Mouse (Mus musculus) embryonic fibroblast, embryonic 13.5 days (primary cell): ENCODE results near the gene Mthfd2l. TPM values are rescaled to one million over a fixed set of nuclear protein-coding genes. Genes with fewer than 3 reads are reported as not detected.

ENCODE experiments used
- H3K27ac ChIP-seq: 2 replicates; pipeline ENCODE4 v1.5.1; 2012; ENCODE audit warnings: low read length, control low read depth, inconsistent platforms; ENCODE audit not compliant: insufficient read depth
- H3K4me1 ChIP-seq: 2 replicates; pipeline ENCODE4 v1.6.1; 2011; ENCODE audit warnings: low read length; ENCODE audit not compliant: control insufficient read depth, insufficient read depth
- H3K4me3 ChIP-seq: 2 replicates; pipeline ENCODE4 v1.5.1; 2011; ENCODE audit warnings: mild to moderate bottlenecking, control low read depth, low read length; ENCODE audit not compliant: insufficient read depth
- CTCF ChIP-seq: IDR thresholded peaks from 2 replicates; pipeline ENCODE4 v1.5.1; 2011; ENCODE audit warnings: mild to moderate bottlenecking, control low read depth, low read length, moderate library complexity, borderline replicate concordance; ENCODE audit not compliant: insufficient read depth
- POLR2A ChIP-seq: IDR thresholded peaks from 2 replicates; pipeline ENCODE4 v1.6.1; 2011; ENCODE audit warnings: low read depth, mild to moderate bottlenecking, control low read depth, low read length, moderate library complexity
- polyA plus RNA-seq: library from polyadenylated mRNA; stranded (reverse); fragments of >200 nt; gene quantifications from 2 replicates; pipeline ENCODE4 v1.2.4, GENCODE M21; 2011; ENCODE audit warnings: low read depth; ENCODE audit not compliant: missing spikeins, insufficient read length

Gene Mthfd2l
- 18.5 and 20.1 TPM in 2 replicates for polyA plus RNA-seq

DNA sequence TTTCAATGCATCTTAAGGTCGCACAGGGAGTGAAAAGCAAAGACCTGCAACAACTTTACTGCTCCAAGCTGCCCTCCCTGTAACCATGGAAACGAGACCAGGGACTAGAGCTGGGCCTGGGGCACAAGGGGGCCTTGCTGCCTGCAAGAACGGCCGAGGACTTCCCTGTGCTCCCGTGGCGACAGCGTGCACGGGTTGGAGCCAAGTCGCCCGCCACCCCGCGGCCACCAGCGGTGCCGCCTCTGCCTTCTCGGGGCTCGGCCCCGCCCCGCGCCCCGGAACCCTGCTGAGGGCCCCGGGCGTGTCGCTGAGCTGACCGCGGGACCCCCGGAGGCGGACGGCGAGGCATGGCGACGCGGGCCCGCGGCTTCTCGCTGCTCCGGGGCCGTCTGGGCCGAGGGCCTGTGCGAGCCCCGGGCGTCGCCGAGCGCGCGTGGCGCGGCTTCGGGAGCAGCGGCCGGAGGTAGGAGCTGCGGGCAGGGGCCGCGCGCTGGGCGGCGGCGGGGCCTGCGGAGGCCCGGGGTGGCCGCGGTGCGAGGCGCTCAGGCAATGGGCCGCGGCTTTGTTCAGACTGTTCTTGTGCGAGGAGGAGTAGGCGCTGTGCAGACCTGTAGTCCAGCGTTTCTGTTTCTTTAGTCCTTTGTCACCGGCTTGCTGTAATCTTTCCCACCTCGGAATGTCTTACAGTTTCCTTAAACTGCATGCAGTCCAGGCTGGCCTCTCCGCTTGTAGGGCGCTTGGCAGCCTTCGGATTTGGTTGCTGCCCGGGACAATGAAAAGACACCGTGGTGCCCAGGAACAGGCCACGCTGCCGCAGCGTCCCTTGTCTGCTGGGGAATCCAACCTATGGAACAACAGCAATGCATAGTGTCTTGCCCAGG is at the start of gene Mthfd2l:
Gene Mthfd2l (plus strand): TSS at position 147 of the 881 bp plus-strand sequence.
- Histone ChIP-seq H3K4me1 (no peaks in the 10 kb centered on the region; the same call in 1 of the 2 replicates), H3K4me3 (peak within 1 kb of the TSS; percentile 95), H3K27ac (peak within 1 kb of the TSS; percentile 89)
- TF ChIP-seq CTCF (0 out of 2 replicates have a peak, but pooled peaks have one; percentile 36), POLR2A (peak; percentile 69)

DNA sequence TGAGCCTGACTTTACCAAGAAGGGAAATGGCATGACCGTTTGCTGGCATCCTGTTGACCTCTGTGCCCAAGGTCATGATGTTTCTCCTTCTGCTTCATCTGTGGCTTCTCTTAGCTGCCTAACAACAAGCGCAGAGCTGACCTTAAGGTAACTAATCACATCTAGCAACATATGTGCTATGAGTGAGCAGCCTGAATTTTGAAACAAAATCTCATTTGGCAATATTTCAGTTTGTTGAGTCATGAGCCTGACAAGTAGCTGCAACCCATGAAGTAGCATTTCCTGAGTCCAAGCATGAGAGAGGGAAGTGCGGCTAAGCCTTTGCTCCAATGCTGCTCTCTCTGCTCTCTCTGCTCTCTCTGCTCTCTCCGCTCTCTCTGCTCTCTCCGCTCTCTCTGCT is 49.2 kb upstream of the Mthfd2l start:
- Histone ChIP-seq H3K27ac (peak overlapping the region; percentile 24; the same call in 1 of the 2 replicates), H3K4me1 (peaks cover 7% of the 10 kb centered on the region), H3K4me3 (no peak overlapping the region)
- TF ChIP-seq CTCF (no peak), POLR2A (no peak)

DNA sequence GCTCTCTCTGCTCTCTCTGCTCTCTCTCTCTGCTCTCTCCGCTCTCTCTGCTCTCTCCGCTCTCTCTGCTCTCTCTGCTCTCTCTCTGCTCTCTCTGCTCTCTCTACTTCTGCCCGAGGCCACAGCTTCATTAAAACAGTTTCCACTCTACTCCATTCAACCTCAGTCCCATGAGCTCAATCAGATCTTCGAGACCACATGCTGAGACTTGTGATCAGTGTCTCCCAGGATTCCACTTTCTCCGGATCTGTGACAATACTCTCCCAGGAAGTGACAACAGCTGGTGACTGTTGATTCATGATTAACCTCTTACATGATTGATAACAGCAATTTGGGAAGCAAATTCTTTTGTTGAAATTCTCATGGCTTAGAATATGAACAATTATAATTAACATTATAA is 48.8 kb upstream of the Mthfd2l start:
- H3K4me3 ChIP-seq: no peak overlapping the region
- TF ChIP-seq CTCF: no peak
- no peak for TF ChIP-seq POLR2A
- no peak overlapping the region for H3K27ac ChIP-seq
- H3K4me1 ChIP-seq: peaks cover 4% of the 10 kb centered on the region

DNA sequence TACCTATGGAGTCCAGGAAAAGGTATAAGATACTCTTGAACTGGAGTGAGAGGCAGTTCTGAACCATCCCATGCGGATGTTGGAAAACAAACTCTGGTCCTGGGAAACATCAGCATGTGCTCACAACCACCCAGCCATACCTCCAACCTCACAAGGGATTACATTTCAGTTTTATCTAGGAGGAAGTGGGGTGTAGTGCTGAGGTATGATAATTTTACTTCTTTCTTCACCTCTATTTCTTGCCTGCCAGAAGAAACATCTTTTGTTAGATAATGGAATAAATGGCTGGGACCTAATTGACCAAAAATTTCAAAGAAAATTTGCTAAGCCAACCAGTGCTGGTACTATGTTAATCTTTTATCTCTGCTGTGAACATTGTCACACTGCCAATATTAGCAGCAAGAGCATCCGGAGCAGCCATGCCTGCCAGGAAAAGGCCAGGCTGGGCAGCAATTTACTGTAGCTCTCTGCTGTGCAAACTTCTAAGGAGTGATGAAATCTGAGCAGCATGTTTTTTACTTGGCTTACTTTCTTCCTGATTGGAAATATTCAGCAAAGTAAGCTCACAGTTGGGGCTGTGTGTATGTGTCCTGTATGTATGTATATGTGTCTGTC is 46.2 kb upstream of the Mthfd2l start:
- no peak overlapping the region for H3K4me3 ChIP-seq
- H3K4me1 ChIP-seq: peaks cover 4% of the 10 kb centered on the region
- TF ChIP-seq CTCF: no peak
- no peak for TF ChIP-seq POLR2A
- H3K27ac ChIP-seq: no peak overlapping the region

DNA sequence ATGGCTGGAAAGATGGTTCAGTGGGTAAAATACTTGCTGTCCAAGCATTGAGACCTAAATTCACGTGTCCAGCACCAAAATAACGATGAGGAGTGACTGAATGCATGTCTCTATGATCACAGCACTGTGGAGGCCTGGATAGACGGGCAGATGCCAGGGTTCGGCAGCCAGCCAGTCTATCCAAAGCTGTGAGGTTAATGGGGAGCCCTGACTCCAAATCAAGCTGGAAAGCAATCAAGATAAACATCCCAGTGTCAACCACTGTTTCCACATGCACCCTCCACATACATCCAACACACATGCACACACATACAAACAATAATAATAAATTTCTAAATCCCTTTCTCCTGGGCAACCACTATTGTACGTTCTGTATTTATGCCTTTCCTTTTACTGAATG is 42.3 kb upstream of the Mthfd2l start:
- Histone ChIP-seq H3K4me1 (peaks cover 2% of the 10 kb centered on the region; the same call in 1 of the 2 replicates), H3K4me3 (no peak overlapping the region), H3K27ac (no peak overlapping the region)
- TF ChIP-seq POLR2A: no peak
- no peak for TF ChIP-seq CTCF

DNA sequence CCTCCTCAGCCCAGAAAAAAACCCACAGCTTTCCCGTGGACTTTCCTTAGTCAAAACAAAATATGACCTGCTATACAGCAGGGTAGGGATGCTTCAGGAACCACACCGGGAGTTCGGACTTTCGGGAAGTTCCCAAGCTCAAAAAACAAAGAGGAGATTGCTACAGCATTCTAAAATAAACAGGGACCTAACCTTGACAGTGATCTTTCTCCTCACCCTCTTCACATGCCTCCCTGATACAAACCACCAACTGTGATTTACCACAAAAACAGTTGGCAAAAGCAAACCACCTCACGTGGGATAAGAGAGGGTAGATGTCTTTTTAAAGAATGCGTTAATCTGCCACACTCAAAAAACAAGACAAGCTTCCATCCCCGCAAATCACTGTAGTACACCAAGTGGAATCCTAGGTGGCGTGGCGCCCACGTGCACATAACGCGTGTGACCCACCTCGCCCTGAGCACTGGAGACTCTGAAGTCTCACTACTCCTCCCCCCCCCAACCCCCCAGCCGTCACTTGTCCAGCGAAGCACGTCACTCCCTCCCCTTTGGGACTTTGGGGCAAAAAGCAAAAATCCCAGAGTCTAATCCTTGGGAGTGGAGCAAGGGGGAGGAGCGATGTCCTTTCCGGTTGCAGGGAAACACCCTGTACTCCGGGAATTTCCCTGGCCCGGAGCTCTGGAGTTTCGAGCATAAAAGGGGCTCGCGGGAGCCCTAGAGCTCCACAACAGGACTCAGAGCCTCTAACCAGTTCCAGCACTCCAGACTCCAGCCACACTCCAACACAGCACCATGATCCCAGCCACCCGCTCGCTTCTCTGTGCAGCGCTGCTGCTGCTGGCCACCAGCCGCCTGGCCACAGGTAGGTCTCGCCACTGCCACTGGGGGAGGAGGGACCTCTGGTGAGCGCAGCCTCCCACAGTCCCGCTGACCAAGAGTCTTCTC is 40.1 kb upstream of the Mthfd2l start, which contains the start of gene Cxcl1:
Gene Cxcl1 (plus strand): TSS at position 723 of the 945 bp plus-strand sequence.
- Histone ChIP-seq H3K4me1 (peaks cover 2% of the 10 kb centered on the region; the same call in 1 of the 2 replicates), H3K27ac (no peak within 1 kb of the TSS), H3K4me3 (peak within 1 kb of the TSS; percentile 54)
- peak; percentile 66; the same call in 1 of the 2 replicates for TF ChIP-seq CTCF
- TF ChIP-seq POLR2A: peak; percentile 78

DNA sequence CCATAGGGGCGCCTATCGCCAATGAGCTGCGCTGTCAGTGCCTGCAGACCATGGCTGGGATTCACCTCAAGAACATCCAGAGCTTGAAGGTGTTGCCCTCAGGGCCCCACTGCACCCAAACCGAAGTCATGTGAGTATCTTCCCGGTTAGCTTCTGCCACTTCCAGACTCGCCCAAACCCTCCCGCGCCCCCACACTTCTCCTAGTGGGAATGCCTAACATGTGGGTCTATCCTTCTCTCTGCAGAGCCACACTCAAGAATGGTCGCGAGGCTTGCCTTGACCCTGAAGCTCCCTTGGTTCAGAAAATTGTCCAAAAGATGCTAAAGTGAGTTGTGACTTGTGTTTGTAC is 39.5 kb upstream of the Mthfd2l start:
- Histone ChIP-seq H3K4me3 (peak overlapping the region; percentile 54), H3K27ac (no peak overlapping the region), H3K4me1 (peaks cover 2% of the 10 kb centered on the region; the same call in 1 of the 2 replicates)
- no peak for TF ChIP-seq POLR2A
- no peak for TF ChIP-seq CTCF

DNA sequence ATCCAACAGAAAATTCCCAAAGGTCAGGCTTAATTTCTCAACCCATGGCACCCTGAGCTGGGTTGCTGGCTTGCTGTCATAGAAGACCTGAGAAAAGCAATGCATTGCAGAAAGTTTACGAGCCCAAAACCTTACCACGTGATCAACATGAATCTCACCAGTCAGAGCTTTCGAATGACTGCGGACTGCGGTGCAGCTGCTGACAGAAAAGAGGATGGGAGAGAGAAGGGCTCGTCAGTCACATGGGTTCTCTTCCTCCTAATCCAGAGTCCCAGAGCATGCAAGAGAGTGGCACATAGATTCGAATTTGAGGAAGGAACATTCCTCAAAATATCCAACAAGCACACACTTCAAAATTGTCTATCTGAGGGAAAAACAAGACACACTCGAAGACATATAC is 36.7 kb upstream of the Mthfd2l start:
- TF ChIP-seq CTCF (no peak), POLR2A (no peak)
- H3K4me1 ChIP-seq: peaks cover 5% of the 10 kb centered on the region

DNA sequence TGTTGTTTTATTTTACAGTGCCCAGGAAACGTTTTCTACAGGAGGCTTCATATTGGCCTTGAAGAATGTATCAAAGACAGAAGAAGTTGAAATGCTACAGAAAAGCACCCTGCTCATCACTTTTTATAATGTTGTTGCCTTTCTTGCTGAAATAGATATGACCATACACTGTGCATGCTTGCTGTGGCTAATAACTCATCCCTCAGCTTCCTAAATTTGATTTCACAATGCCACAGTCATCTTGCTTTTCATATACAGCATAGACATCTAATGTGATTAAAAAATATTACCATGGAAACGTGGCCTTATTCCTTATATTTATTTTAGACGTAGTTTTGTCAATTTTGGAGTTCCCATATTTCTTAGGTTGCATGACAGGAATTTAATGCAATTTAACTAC is 33.5 kb upstream of the Mthfd2l start:
- TF ChIP-seq CTCF: no peak
- no peak for TF ChIP-seq POLR2A
- Histone ChIP-seq H3K4me1 (peaks cover 5% of the 10 kb centered on the region; the same call in 1 of the 2 replicates), H3K27ac (no peak overlapping the region), H3K4me3 (no peak overlapping the region)

More for the DNA sequence above, 36.7 kb upstream of the Mthfd2l start:
- no peak overlapping the region for H3K27ac ChIP-seq
- H3K4me3 ChIP-seq: no peak overlapping the region
